In the genomic region with DNA sequence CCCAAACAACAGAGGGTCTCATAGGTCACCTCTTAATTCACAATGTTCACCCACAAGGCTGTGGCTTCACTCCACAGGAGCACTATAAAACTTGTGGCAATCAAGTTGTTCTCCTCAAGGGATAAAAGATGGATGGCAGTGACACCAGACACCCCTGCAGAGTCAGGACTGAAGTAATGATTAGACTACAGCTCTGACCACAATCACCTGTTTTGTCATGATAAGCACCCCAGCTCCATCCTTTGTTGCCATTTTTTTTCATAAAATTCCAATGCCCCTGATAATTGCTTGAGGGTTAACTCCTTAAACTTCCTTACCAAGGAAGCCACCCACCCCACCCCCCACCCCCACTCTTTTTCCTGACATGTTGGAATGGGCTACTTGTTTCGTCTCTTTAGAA, we compare ENCODE assay signal across 15 mouse cellular contexts.
"Had no signal": no experiment of that assay in that cellular context is flagged by ENCODE, and none has a peak within 500 bp of the region (broad histone marks: within the 10 kb centered on the region; RNA-seq: fewer than 3 reads in every experiment).

No protein-coding gene starts in this region.

- DNase-seq: retina, postnatal 1 day; right cerebral cortex, adult 18-20 months; right cerebral cortex, postnatal 14 days; right cerebral cortex, postnatal 25 days; spleen, adult 18-20 months; thymus, adult 18-20 months; thymus, adult 2 months; thymus, postnatal 14 days; thymus, postnatal 25 days; thymus, postnatal 36 days; thymus, postnatal 4 days had no signal

- H3K27ac ChIP-seq: neural tube, embryonic 12.5 days; neural tube, embryonic 13.5 days; neural tube, embryonic 15.5 days; stomach, embryonic 15.5 days had no signal

- H3K4me1 ChIP-seq: neural tube, embryonic 12.5 days; neural tube, embryonic 13.5 days; neural tube, embryonic 15.5 days; stomach, embryonic 15.5 days had no signal

- H3K36me3 ChIP-seq: neural tube, embryonic 12.5 days; neural tube, embryonic 13.5 days; neural tube, embryonic 15.5 days; stomach, embryonic 15.5 days had no signal

- H3K9ac ChIP-seq: neural tube, embryonic 12.5 days; neural tube, embryonic 13.5 days; neural tube, embryonic 15.5 days; stomach, embryonic 15.5 days had no signal

- H3K9me3 ChIP-seq: neural tube, embryonic 12.5 days; neural tube, embryonic 13.5 days; neural tube, embryonic 15.5 days; stomach, embryonic 15.5 days had no signal

- H3K27me3 ChIP-seq: neural tube, embryonic 12.5 days; neural tube, embryonic 13.5 days; neural tube, embryonic 15.5 days; stomach, embryonic 15.5 days had no signal

- H3K4me3 ChIP-seq: neural tube, embryonic 12.5 days; neural tube, embryonic 13.5 days; neural tube, embryonic 15.5 days; stomach, embryonic 15.5 days had no signal

- H3K4me2 ChIP-seq: neural tube, embryonic 12.5 days; neural tube, embryonic 13.5 days; neural tube, embryonic 15.5 days; stomach, embryonic 15.5 days had no signal
